Mouse (Mus musculus) spleen, postnatal 36 days (tissue): ENCODE data around the gene Gnb1.

Experiments used
- DNase-seq, 2 experiments: peaks; one replicate each; pipeline ENCODE4 v3.0.0; 2022; ENCODE audit warnings: low spot score in 2 of 2, mixed read lengths in 1 of 2

Gene Gnb1

DNA sequence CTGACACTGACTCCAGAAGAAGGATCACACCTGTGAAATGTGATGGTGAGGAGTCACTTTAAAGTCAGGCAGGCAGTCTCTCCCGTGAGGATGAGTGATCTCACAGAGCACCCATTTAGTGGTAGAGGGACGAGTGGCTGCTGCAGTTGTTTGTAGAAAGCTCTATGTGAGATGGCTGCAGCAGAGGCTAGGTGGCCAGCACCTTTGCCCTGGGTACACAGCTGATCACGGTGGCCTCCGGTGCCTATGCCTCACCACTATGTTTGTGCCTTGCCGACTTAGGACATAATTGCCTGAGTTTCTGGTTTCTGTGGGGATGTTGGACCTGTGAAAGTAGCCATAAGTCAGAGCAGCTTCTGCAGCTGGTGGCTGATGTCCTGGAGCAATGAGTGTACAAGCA, 86.6 kb downstream of the Gnb1 start:
- no peak for DNase-seq

DNA sequence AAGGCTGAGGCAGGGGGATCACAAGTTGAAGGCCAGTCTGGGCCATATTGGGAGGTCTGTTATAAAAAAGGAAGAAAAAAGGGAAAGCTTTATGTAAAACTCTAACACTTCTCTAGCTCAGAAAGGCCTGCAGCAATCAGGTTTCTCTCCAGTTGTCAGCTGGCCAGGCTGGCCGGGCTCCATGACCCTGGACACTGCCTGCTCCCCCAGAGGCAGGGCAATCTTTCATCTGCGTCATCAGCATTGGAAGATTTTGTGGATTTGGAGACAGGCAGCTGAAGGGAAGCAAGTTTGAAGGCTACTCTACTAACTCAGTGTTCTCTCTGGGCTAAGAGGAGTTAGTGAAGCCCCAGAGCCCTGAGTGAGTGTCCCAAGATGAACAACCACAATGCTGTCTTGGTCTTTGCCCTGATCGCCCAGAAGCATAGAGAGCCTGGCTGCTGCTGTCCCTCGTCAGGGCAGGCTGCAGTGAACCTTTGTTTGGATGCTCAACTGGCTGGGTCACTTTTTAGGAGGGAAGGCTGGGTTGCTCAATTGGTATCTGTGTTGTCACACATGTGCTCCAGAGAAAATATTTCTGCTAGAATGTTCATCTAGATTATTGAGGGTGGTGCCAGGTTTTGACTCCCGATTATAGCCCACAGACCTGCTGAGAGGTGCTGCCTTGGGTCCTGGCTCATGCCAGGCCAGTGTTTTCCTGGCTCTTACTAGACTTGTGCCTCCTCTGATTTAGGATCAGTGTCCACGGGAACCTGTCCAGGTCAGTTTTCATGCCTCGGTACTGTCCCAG, 87.4 kb downstream of the Gnb1 start:
- no peak for DNase-seq

DNA sequence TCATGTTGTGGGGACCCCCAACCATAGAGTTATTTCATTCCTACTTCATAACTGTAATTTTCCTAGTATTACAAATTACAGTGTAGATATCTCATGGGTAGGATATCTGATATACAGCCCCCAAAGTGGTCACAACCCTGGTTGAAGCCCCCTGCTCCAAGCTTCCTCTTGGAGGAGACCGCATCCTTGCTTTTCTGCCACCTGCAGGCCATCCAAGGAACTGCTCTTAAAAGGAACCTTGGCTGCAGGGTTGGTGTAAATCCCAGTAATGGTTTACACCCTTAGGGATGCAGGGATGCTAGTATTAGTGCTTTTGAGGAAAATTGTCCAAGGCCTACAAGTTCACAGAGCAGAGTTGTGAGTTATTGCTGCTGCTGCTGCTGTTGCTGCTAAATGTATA, 89.3 kb downstream of the Gnb1 start:
- no peak for DNase-seq

DNA sequence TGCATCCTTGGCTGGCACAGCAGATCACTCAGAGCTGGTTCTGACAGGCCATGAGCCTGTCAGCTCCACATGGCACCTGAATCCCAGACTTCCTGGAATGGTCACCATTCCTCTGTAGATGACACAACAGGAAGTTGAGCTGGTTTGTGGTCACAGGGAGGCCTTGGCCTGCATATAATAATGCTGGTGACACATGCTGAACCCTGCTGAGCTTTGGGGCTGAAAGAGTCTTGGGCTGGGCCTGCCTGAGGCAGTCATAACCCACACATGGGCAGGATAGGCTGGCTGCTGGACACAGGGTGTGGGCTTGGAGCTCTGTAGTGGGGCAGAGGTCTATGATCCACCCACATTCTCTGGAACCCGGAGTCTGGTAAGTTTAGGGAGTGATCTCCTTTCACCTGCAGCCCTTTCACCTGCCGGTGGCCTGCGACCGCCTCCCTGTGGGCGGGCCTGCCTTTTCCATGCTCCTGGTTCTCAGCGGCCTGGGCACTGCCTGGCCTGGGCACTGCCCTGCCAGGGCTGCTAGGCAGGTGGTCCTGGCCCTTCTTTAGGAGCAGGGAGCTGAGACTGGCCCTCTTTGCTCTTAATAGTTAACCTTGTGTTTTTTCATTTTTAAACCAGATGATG, 91.2 kb downstream of the Gnb1 start:
- no peak for DNase-seq

DNA sequence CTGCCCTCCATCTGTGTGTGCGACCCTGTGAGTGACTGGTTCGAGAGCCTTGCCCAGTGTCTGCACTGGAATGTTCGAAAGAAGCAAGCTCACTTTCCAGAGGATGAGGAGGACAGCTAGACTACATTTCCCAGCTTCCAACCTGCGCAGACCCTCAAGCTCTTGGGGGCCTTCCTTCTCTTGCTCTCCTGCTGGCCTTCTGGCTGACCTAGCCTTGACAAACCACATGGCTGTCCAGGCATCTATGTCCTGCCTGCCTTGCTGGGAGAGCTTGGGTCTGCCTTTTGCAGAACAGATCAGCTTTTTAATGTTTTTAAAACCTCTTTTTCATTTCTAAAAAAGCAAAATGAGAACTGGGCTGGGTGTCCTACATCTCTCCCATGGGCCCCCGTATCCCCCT, 98.2 kb downstream of the Gnb1 start:
- DNase-seq: no peak

DNA sequence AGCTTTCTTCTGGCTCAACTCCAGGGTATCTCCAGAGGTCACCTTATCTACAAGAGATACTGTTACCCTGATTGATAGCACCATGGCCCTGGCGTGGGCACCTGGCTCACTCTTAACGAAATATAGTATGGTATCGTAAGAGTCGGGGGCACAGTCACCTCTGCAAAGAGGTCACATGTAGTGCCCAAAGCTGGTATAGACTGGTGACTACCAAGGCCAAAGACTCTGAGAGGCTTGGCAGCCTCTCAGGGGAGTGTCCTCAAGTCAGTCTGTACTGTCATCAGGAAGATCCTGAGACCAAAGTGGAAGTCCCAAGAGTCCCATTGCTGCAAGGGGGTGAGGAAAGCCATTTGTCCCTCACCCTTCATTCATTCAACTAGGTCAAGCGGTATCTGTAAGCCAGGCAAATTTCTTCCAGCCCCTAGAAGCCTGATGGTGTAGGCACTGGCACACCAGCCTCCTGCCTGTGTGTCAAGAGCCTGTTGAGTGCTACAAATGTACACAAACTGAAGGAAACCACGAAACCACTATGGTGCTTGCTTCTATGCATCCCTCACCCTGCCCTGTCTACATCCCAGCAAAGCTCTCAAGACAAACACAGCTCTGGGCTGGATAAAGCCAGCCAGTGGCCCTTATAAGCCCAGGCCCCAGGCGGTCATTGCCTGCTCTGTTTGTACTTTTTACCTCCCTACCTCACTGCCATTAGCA, 100.0 kb downstream of the Gnb1 start:
- DNase-seq: no peak

DNA sequence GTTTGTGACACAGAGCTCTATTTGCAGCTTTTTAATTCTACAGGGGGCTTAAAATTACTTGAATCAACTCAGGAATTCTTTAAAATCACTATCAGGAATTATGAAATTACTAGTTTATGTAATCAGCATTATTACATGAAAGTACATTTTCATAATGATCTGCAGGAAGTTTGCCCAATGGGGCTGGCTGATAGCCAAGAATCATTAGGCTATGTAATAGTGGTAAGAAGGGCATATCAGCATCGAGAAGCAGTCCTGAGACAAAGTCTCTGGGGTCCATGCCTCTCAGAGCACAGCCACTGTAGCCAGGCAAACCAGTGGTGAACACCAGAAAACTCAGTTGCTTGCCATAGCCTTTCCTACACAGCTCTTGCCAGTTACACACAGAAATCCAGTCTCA, 102.6 kb downstream of the Gnb1 start:
- DNase-seq: no peak

DNA sequence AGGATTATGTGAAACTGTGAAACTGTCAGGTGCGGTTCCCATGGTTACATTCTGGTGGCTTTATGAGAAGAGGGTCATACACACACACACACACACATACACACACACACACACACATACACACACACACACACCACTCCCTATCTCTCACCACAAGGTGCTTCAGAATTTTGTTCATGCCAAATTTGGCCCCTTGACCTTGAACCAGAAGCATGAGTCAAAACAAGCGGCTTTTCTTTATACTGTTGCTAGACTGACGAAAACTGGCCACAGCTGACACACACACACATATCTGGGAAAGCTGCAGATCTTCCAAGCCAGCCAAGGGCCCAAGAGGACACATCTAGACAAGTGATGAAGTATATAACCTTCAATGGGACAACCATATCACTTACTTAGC, 104.6 kb downstream of the Gnb1 start:
- DNase-seq: no peak

DNA sequence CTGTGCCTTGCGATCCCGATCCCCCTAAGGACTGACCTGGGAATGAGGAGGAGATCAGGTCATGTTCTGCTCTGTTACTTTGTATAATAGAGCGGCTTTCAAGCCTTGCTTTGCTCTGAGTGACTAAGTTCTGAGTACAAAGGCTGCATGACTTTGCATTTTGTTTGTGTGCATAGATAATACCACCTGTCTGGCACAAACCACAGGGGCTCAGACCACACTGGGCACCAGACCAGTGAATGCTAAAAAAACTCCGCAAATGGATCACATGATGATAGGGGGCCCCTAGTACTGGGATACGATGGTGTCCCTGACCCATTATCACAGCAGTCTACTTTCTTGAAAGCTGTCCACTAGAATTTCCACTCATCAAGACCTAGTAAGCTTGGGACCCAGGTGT, 105.4 kb downstream of the Gnb1 start:
- DNase-seq: no peak

DNA sequence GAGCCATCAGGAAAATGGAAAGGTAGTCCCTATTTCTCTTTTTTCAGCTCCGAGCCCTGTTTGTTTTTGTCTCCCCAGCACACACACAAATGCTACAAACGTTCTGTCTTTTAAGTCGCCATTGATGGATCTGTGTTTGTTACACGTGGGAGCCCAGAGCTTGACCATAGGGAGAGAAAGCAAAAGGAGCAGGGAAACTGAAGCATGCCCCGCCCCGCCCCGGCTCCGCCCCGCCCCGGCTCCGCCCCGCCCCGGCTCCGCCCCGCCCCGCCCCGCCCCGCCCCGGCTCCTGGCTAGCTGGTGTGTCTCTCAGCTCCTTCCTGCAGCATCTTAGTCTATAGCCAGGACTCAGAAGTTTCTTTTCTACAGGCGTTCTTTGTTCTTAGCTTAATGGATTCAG, 107.4 kb downstream of the Gnb1 start:
- no peak for DNase-seq

DNA sequence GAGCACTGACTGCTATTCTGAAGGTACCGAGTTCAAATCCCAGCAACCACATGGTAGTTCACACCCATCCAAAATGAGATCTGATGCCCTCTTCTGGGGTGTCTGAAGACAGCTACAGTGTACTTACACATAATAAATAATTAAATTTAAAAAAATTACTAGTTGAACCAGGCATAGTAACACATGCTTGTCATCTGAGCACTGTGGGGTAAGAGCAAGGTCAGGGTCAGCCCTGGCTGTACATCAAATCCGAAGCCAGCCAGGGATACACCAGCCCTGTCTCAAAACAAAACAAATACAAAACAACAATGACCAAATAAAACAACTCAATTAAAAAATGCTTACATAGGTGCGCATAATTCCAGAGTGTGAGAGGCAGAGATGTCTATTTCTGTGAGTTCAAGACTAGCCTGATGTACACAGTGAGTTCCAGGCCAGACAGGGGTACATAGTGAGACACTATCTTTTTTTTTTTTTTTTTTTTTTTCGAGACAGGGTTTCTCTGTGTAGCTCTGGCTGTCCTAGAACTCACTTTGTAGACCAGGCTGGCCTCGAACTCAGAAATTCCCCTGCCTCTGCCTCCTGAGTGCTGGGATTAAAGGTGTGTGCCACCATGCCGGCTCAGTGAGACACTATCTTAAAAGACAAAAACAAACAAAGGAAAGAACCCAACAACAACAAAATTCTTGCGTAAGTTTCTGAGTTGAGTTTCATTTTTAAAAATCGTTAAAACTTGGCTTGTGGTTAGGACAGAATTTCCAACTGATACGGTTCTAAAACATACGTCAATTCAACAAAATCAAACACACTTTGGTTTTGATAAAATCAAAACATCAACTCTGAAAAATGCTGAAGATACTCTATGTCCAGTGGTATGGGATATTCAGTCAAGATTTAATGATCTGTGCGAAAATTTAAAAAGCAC, 109.0 kb downstream of the Gnb1 start:
- DNase-seq: no peak

DNA sequence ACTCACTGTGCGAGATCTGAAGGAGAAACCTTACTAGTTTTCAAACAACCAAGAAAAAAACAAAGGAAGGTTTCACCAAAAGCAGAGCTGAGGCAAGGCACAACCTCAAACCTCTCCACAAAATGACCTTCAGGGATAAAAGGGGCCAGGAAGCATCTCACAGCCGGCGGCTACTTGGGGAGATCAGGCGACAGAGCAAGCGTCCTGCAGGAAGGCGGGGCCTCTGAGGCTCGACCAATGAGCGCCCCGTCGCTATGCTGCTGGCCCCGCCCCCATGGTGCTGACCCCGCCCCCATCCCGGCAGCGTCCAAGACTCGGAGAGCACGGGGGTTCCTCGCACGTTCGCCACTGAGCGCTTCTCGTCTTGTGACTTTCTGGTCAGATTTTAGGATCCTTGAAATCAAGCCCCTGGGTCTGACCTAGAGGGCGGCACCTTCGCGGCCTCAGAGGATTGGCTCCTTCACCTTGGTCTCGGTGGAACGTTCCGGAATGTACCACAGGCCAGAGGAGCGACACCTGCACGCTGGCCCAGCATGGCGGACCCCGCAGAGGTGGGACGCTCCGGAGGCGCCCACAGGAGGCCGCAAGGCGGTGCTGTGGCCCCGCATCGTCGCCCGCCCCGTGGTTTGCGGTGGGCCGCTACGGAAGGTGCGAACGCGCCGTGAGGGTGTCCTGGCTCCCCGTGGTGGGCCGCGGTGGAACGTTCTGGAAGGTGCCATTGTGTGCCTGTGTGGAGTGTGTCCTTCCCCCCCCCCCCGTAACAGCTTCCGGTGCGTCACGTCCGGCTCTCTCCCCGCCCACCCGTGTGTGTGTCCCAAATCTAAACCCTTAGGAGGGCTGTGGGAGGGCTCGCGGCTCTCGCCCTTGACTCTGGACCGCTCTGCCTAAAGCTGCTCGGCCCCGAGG, 110.2 kb downstream of the Gnb1 start, which contains the start of gene Slc35e2:
Gene Slc35e2, plus strand, starts transcription at position 326 of the 906 bp plus-strand sequence.
- DNase-seq: peak; percentile 85 to 89

DNA sequence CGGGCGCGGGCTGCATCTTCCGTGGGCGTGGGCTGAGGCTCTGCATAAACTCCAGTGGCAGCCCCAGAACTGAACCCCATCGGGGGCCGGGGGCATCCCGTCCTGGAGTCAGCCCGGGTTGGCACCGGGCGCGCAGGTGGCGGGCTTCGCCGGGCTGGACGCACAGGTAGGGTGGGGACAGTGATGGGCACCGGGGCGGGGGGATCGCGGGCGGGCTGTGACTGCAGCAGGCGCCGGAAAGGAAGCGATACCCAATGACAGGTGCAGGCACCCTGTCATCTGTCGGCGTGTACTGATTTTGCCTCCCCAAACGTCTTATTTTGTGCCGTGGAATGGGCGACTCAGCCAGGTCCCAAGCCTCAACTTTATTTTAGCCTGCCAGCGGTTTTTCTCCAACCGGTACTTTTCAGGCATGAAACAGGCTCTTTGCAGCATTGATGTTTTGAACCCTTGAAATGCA, 110.9 kb downstream of the Gnb1 start:
- no peak for DNase-seq

DNA sequence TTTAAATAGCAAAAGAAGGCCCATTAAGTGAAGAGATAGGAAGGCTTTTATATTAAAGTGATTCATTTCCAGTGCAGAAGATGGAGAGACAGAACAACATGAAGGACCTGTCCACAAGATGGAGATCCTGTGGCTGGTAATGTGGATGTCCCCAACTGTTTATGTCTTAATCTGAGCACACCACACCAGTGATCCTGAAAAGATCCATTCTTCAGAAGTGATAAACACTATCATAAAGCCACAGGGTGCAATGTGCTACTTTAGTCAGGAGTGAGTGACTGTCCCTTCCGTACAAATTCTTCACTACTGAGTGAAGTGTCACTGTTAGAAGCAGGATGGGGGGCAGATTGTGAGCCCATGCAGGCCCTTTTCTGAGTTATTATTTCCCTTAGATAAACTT, 111.6 kb downstream of the Gnb1 start:
- DNase-seq: no peak

DNA sequence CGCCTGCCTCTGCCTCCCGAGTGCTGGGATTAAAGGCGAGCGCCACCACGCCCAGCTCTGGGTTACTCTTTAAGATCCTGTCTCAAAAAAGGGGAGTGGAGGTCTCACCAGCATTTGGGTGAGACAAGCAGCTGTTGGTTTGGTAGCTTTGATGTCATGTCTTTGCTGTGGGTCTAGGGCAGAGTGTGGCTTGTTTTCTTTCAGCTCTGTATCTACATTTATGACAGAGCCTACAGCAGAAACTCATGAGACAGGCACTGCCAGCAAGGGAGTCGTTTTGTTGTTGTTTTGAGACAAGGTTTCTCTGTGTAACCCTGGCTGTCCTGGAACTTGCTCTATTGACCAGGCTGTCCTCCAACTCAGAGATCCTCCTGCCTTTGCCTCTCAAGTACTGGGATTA, 112.6 kb downstream of the Gnb1 start:
- no peak for DNase-seq

DNA sequence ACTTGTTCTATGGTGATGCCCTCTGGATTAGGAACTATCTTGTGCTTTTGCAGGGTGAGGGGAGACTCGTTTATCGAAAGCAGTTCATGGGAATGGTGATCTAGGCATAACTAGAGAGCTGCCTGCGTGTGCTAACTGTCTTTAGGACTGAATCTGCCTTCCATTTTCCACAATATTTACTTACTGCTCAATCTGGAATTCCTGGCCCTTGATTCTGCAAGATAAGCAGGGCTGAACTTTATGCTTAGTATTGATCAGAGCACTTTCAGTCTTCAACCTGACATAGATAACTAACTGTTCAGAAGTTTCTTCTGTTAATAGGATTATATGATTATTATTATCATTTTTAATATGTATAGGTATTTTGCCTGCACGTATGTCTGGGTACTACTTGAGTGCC, 114.0 kb downstream of the Gnb1 start:
- no peak for DNase-seq

DNA sequence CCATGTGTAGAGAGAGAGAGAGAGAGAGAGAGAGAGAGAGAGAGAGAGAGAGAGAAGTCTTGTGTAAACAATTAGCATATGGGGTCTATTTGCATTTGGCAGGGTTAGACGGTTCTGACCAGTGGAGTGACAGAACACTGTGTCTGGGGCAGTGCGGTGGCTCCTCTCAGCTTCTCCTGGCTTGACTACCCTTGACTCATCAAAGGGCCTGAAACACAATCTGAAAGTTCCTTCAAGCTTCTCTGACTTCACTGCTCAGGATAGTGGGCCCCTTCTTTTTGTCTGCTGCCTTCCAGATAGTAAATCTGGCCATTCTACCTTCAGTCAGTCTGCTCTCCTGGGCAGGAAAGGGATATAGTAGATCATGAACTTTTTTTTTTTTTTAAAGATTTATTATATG, 115.7 kb downstream of the Gnb1 start:
- DNase-seq: no peak
